In the genomic region with DNA sequence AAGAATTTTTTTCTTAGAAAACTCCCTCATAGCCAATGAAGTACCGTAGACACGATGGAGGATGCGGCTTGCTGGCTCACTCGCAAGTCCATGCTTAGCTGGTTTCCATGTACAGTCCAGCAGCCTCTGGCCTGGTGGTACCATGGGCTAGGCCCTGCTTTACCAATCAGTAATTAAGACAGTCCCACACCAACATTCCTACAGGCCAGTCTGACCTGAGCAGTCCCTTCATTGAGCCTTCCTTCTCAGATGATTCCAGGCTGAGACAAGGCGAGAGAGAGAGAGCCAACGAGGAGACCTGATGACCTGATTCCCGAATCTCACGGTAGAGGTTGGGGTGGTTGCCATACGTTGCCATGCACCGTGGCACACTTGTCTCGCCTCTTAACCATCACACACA, we compare ENCODE assay signal across 27 mouse cellular contexts.
"Had no signal": no experiment of that assay in that cellular context is flagged by ENCODE, and none has a peak within 500 bp of the region (broad histone marks: within the 10 kb centered on the region; RNA-seq: fewer than 3 reads in every experiment).

No protein-coding gene starts in this region.

- ATAC-seq: forebrain, embryonic 14.5 days; forebrain, embryonic 15.5 days; forebrain, embryonic 16.5 days; forebrain, postnatal 0 days had no signal

- DNase-seq: cerebellum, adult 2 months; cerebellum, adult 8-10 months; cerebellum, adult 9-10 months; cerebellum, adult 9-11 months; cerebellum, postnatal 10 days; cerebellum, postnatal 14 days; cerebellum, postnatal 25 days; cerebellum, postnatal 36 days; embryo, embryonic 11 days; forebrain, postnatal 0 days; gastrocnemius, adult 2 months; gastrocnemius, postnatal 10 days; gastrocnemius, postnatal 14 days; gastrocnemius, postnatal 25 days; gastrocnemius, postnatal 36 days; heart, adult 18-20 months had no signal

- H3K9me3 ChIP-seq: embryonic facial prominence, embryonic 10.5 days; embryonic facial prominence, embryonic 12.5 days; embryonic facial prominence, embryonic 13.5 days; embryonic facial prominence, embryonic 15.5 days; forebrain, embryonic 10.5 days; forebrain, embryonic 12.5 days; forebrain, embryonic 15.5 days had no signal

- H3K4me3 ChIP-seq: embryonic facial prominence, embryonic 10.5 days; embryonic facial prominence, embryonic 12.5 days; embryonic facial prominence, embryonic 13.5 days; embryonic facial prominence, embryonic 15.5 days; erythroblast, embryonic 14.5 days; forebrain, embryonic 10.5 days; forebrain, embryonic 12.5 days; forebrain, embryonic 15.5 days; gastrocnemius, adult 2 months had no signal

- H3K4me2 ChIP-seq: embryonic facial prominence, embryonic 12.5 days; embryonic facial prominence, embryonic 13.5 days; embryonic facial prominence, embryonic 15.5 days; forebrain, embryonic 12.5 days; forebrain, embryonic 15.5 days; heart, embryonic 11.5 days had no signal

- H3K27ac ChIP-seq: embryonic facial prominence, embryonic 10.5 days; embryonic facial prominence, embryonic 12.5 days; embryonic facial prominence, embryonic 13.5 days; embryonic facial prominence, embryonic 15.5 days; forebrain, embryonic 10.5 days; forebrain, embryonic 12.5 days; forebrain, embryonic 15.5 days; gastrocnemius, adult 2 months had no signal

- H3K27me3 ChIP-seq: embryonic facial prominence, embryonic 12.5 days; embryonic facial prominence, embryonic 13.5 days; embryonic facial prominence, embryonic 15.5 days; forebrain, embryonic 12.5 days; forebrain, embryonic 15.5 days had no signal

- H3K9ac ChIP-seq: embryonic facial prominence, embryonic 12.5 days; embryonic facial prominence, embryonic 13.5 days; embryonic facial prominence, embryonic 15.5 days; forebrain, embryonic 12.5 days; forebrain, embryonic 15.5 days; forebrain, postnatal 0 days had no signal

- H3K4me1 ChIP-seq: embryonic facial prominence, embryonic 10.5 days; embryonic facial prominence, embryonic 12.5 days; embryonic facial prominence, embryonic 13.5 days; embryonic facial prominence, embryonic 15.5 days; forebrain, embryonic 10.5 days; forebrain, embryonic 12.5 days; forebrain, embryonic 15.5 days had no signal
